Mouse (Mus musculus): ENCODE results near the gene Napepld. TPM values are rescaled to one million over a fixed set of nuclear protein-coding genes. Genes with fewer than 3 reads are reported as not detected.
"Not testable (repeated sequence)": the region's sequence is repeated elsewhere in the genome, so short reads cannot be mapped to it uniquely, and the experiment has no call there.

The Napepld gene
- polyA plus RNA-seq, 1 experiment from 2014 or later = 2.8 TPM

DNA sequence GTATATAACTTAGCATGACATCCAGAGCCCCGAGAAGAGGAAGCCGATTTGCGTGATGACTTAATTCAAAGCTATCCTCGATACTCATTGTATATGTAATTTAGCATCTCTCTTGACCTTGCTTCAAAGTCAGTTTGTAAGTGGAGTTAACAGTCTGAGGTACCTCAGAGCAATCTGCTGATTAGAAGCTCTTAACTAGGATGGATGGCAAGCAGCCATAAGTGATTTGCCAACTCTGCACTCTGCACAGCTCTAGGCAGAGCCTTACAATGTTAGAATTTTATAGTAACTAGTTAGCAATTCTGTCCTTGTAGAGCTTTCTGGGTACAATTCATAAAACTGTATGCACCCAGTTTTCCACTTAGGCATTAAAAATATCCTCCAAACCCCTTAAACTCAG lies 5.3 kb upstream of the Napepld start:
- no peak overlapping the region for H3K9ac ChIP-seq (replicated peaks)
- H3K36me3 ChIP-seq = no peaks in the 10 kb centered on the region
- H3K4me1 ChIP-seq (replicated peaks) = no peaks in the 10 kb centered on the region
- no peak overlapping the region for H3K27ac ChIP-seq
- H3K27me3 ChIP-seq = no peaks in the 10 kb centered on the region
- no peak overlapping the region for H3K4me3 ChIP-seq (replicated peaks)
- no peak for ATAC-seq (ENCODE audit: insufficient number of reproducible peaks, insufficient read depth, low FRiP score, low TSS enrichment, low read depth)
- H3K9me3 ChIP-seq = peaks cover 5% of the 10 kb centered on the region; the same call in 1 of the 2 replicates
- 96% methylated on average over 4 of the region's 4 CpGs for WGBS
- no peak overlapping the region for H3K4me2 ChIP-seq

- Histone ChIP-seq H3K36me3 (no peaks in the 10 kb centered on the region), H3K9ac (replicated peaks) (no peak overlapping the region), H3K4me1 (replicated peaks) (no peaks in the 10 kb centered on the region), H3K4me2 (no peak overlapping the region), H3K4me3 (replicated peaks) (no peak overlapping the region), H3K9me3 (peaks cover 3% of the 10 kb centered on the region; the same call in 1 of the 2 replicates), H3K27ac (no peak overlapping the region), H3K27me3 (no peaks in the 10 kb centered on the region)
- 86% methylated on average over 3 of the region's 3 CpGs for WGBS
- no peak for ATAC-seq (ENCODE audit: insufficient number of reproducible peaks, insufficient read depth, low FRiP score, low TSS enrichment, low read depth)
Measured at GRCm38 (mm10) chr5:21703708-21704107, 2.5 kb upstream of the Napepld start.

- Histone ChIP-seq H3K4me3 (replicated peaks) (no peak overlapping the region), H3K4me2 (no peak overlapping the region), H3K27me3 (no peaks in the 10 kb centered on the region), H3K27ac (no peak overlapping the region), H3K36me3 (no peaks in the 10 kb centered on the region), H3K4me1 (replicated peaks) (no peaks in the 10 kb centered on the region), H3K9ac (replicated peaks) (no peak overlapping the region), H3K9me3 (no peaks in the 10 kb centered on the region)
- ATAC-seq (ENCODE audit: insufficient number of reproducible peaks, insufficient read depth, low FRiP score, low TSS enrichment, low read depth) = no peak
- 86% methylated on average over 6 of the region's 6 CpGs for WGBS
Measured at GRCm38 (mm10) chr5:21702873-21703475, 1.8 kb upstream of the Napepld start.

GRCm38 (mm10) chr5:21702009-21702364 lies 791 bp upstream of the Napepld start:
- Histone ChIP-seq H3K4me3 (replicated peaks) (peak overlapping the region; percentile 67), H3K27me3 (no peaks in the 10 kb centered on the region), H3K9ac (replicated peaks) (peak overlapping the region; percentile 83), H3K9me3 (no peaks in the 10 kb centered on the region), H3K27ac (peak overlapping the region; percentile 94), H3K36me3 (no peaks in the 10 kb centered on the region), H3K4me1 (replicated peaks) (no peaks in the 10 kb centered on the region), H3K4me2 (peak overlapping the region; percentile 73)
- ATAC-seq (ENCODE audit: insufficient number of reproducible peaks, insufficient read depth, low FRiP score, low TSS enrichment, low read depth) = no peak
- 66% methylated on average over 2 of the region's 2 CpGs for WGBS

GRCm38 (mm10) chr5:21700934-21701333 lies 262 bp downstream of the Napepld start:
- no peaks in the 10 kb centered on the region for H3K4me1 ChIP-seq (replicated peaks)
- H3K9me3 ChIP-seq = no peaks in the 10 kb centered on the region
- ATAC-seq (ENCODE audit: insufficient number of reproducible peaks, insufficient read depth, low FRiP score, low TSS enrichment, low read depth) = peak; percentile 69; the same call in 1 of the 2 replicates
- peak overlapping the region; percentile 83 for H3K9ac ChIP-seq (replicated peaks)
- H3K27me3 ChIP-seq = no peaks in the 10 kb centered on the region
- WGBS = under 1% methylated on average over 22 of the region's 22 CpGs
- H3K4me3 ChIP-seq (replicated peaks) = peak overlapping the region; percentile 67
- peak overlapping the region; percentile 73 for H3K4me2 ChIP-seq
- H3K27ac ChIP-seq = no peak overlapping the region
- H3K36me3 ChIP-seq = no peaks in the 10 kb centered on the region

GRCm38 (mm10) chr5:21700272-21700821 lies 849 bp downstream of the Napepld start:
- WGBS = 19% methylated on average over 10 of the region's 10 CpGs
- Histone ChIP-seq H3K9me3 (no peaks in the 10 kb centered on the region), H3K36me3 (no peaks in the 10 kb centered on the region), H3K9ac (replicated peaks) (peak overlapping the region; percentile 83), H3K4me1 (replicated peaks) (no peaks in the 10 kb centered on the region), H3K4me3 (replicated peaks) (peak overlapping the region; percentile 67), H3K27me3 (no peaks in the 10 kb centered on the region), H3K27ac (no peak overlapping the region), H3K4me2 (peak overlapping the region; percentile 73)
- no peak for ATAC-seq (ENCODE audit: insufficient number of reproducible peaks, insufficient read depth, low FRiP score, low TSS enrichment, low read depth)

GRCm38 (mm10) chr5:21699555-21699954 lies 1.6 kb downstream of the Napepld start:
- not testable (repeated sequence) for H3K27ac ChIP-seq; H3K4me1 ChIP-seq (replicated peaks); H3K9ac ChIP-seq (replicated peaks); H3K4me2 ChIP-seq; ATAC-seq (ENCODE audit: insufficient number of reproducible peaks, insufficient read depth, low FRiP score, low TSS enrichment, low read depth); H3K9me3 ChIP-seq; H3K36me3 ChIP-seq; H3K4me3 ChIP-seq (replicated peaks); H3K27me3 ChIP-seq
- 96% methylated on average over 3 of the region's 3 CpGs for WGBS

DNA sequence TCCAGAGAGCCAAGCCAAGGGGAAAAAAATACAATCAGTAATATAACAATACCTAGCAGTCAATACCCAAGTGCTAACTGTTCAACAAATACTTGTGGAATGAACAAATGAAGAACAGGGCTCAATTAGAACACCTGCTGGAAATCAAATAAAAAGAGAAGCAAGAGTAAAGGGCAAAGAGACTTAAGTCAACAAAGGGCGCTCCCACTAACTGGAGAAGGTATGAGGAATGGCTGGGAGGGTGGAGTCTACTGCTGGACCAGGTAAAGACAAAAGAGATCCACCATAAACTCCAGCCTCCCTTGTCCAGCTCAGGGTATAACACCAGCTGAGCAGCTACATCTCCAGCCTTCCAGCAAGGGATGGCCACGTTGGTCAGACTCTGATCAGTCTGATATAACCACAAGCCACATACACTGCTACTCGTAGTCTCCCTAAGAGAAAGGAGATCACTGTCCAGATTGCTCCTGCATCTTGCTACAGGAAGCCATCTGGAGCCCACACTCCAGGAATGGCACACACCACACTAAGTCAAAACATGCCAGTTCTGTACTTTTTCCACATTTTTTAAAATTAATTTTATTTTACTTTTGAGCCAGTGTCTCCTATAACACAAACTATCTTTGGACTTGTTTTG lies 6.2 kb downstream of the Napepld start:
- WGBS = 85% methylated on average over 3 of the region's 3 CpGs
- H3K27me3 ChIP-seq = no peaks in the 10 kb centered on the region
- no peaks in the 10 kb centered on the region for H3K9me3 ChIP-seq
- H3K9ac ChIP-seq (replicated peaks) = no peak overlapping the region
- H3K4me2 ChIP-seq = no peak overlapping the region
- no peak overlapping the region for H3K27ac ChIP-seq
- no peaks in the 10 kb centered on the region for H3K36me3 ChIP-seq
- no peaks in the 10 kb centered on the region for H3K4me1 ChIP-seq (replicated peaks)
- ATAC-seq (ENCODE audit: insufficient number of reproducible peaks, insufficient read depth, low FRiP score, low TSS enrichment, low read depth) = no peak
- no peak overlapping the region for H3K4me3 ChIP-seq (replicated peaks)

DNA sequence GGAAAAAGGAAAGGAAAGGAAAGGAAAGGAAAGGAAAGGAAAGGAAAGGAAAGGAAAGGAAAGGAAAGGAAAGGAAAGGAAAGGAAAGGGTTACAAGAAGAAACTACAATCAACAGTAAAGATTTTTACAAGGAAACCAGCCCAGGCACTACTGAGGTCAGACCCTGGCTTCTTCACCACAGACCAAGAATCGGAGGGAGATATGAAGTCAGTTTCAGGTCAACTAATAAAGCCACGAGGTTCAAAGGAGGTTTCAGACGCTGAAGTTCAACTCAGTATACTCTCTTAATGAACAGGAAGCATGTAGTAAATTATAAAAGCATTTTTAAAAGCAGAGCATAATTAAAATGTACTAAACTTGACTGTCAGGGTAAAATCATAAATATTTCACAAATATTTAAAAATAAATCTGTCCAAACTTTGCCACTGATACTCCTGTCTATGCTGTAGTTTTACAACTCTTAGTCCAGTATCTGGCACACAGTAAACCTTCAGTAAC lies 7.8 kb downstream of the Napepld start:
- 27% methylated on average over 3 of the region's 3 CpGs for WGBS
- Histone ChIP-seq H3K27ac (no peak overlapping the region), H3K36me3 (no peaks in the 10 kb centered on the region), H3K9ac (replicated peaks) (no peak overlapping the region), H3K9me3 (no peaks in the 10 kb centered on the region), H3K4me3 (replicated peaks) (no peak overlapping the region), H3K4me2 (no peak overlapping the region), H3K4me1 (replicated peaks) (no peaks in the 10 kb centered on the region), H3K27me3 (no peaks in the 10 kb centered on the region)
- no peak for ATAC-seq (ENCODE audit: insufficient number of reproducible peaks, insufficient read depth, low FRiP score, low TSS enrichment, low read depth)

DNA sequence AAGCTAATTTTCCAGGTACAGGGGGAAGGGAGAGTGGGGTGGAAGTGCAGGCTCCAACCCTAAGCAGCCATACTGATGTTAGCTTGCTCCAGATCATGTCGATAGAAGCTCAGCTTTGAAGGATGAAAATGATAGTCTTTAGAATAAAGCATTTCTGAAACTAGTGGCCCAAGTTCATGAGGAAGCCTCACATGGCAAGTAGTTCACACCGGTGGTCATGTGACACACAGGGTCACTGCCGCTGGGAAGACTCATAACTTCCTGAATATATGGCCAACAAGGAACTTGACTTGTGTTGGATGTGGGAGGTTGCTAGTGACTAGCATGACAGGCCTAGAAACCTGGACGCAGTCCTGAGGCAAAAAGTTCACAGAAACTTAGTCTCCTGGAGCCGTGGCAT lies 9.0 kb downstream of the Napepld start:
- Histone ChIP-seq H3K9ac (replicated peaks) (no peak overlapping the region), H3K4me1 (replicated peaks) (no peaks in the 10 kb centered on the region), H3K27ac (no peak overlapping the region), H3K9me3 (no peaks in the 10 kb centered on the region), H3K36me3 (no peaks in the 10 kb centered on the region), H3K4me2 (no peak overlapping the region), H3K4me3 (replicated peaks) (no peak overlapping the region), H3K27me3 (no peaks in the 10 kb centered on the region)
- no peak for ATAC-seq (ENCODE audit: insufficient number of reproducible peaks, insufficient read depth, low FRiP score, low TSS enrichment, low read depth)
- 94% methylated on average over 5 of the region's 5 CpGs for WGBS

- Histone ChIP-seq H3K9ac (replicated peaks) (no peak overlapping the region), H3K4me2 (no peak overlapping the region), H3K27me3 (no peaks in the 10 kb centered on the region), H3K27ac (no peak overlapping the region), H3K4me3 (replicated peaks) (no peak overlapping the region), H3K9me3 (no peaks in the 10 kb centered on the region), H3K36me3 (no peaks in the 10 kb centered on the region), H3K4me1 (replicated peaks) (no peaks in the 10 kb centered on the region)
- ATAC-seq (ENCODE audit: insufficient number of reproducible peaks, insufficient read depth, low FRiP score, low TSS enrichment, low read depth) = no peak
- WGBS = 81% methylated on average over 4 of the region's 4 CpGs
Measured at GRCm38 (mm10) chr5:21687042-21687441, 14.2 kb downstream of the Napepld start.

Measured in limb, embryonic 12.5 days (tissue).